Comparison of ENCODE assay signal across 8 mouse cellular contexts in the genomic region with DNA sequence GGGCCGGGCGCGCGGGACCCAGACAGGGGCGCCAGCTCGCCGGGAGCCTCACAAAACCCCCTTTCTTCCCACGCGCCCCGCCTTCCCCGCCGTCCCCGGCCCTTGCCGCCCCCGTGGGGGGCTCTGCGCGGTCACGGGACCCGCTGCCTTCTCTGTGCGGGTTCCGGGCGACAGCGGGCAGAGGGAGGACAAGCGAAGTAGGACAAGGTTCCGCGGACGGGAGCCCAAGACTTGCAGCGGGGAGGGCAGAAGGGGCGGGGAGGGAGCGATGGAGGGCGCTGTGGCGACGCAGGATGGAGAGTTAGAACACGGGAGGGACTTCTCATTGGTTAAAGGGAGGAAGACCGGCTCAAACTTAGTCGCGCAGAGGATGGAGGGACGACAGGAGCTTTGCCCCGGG. TPM values are rescaled to one million over a fixed set of nuclear protein-coding genes. Genes with fewer than 3 reads are reported as not detected.
DNase-seq lines count a peak whose midpoint lies in the region; ATAC-seq and TF ChIP-seq lines count a peak whose summit lies in the region.

A gene (minus strand): TSS at position 50 of the 400 bp plus-strand sequence.

- no peaks in the 10 kb centered on the region for H3K36me3 ChIP-seq in kidney, postnatal 0 days (ENCODE audit: insufficient read depth, low read length)
- no peaks in the 10 kb centered on the region for H3K36me3 ChIP-seq in embryonic facial prominence, embryonic 15.5 days
- no peaks in the 10 kb centered on the region for H3K36me3 ChIP-seq in neural tube, embryonic 14.5 days (ENCODE audit: control insufficient read depth, insufficient read depth, low read length)
- H3K36me3 ChIP-seq in thymus, adult 2 months (ENCODE audit: control insufficient read depth, insufficient read depth, low read length): no peaks in the 10 kb centered on the region

- WGBS in kidney, postnatal 0 days: under 1% methylated on average over 39 of the region's 39 CpGs
- WGBS in embryonic facial prominence, embryonic 15.5 days: under 1% methylated on average over 38 of the region's 39 CpGs
- under 1% methylated on average over 38 of the region's 39 CpGs for WGBS in neural tube, embryonic 14.5 days
- 3% methylated on average over 39 of the region's 39 CpGs for whole genome bisulfite sequencing in thymus, adult 2 months

- peak within 1 kb of the TSS; percentile 36 for H3K4me3 ChIP-seq in kidney, postnatal 0 days (replicated peaks; ENCODE audit: low read depth, low read length)
- peak within 1 kb of the TSS; percentile 42 for H3K4me3 ChIP-seq in embryonic facial prominence, embryonic 15.5 days (replicated peaks)
- peak within 1 kb of the TSS; percentile 36 for H3K4me3 ChIP-seq in neural tube, embryonic 14.5 days (ENCODE audit: low read depth, low read length)
- H3K4me3 ChIP-seq in thymus, adult 2 months (ENCODE audit: control insufficient read depth, insufficient read depth, low read length): no peak within 1 kb of the TSS

- intact Hi-C loops in left cerebral cortex, postnatal 14 days (cut with DNase I): no loop called here

- no peak for TF ChIP-seq CTCF in kidney, postnatal 0 days (IDR thresholded peaks at IDR 0.05; ENCODE audit: low read depth)
- TF ChIP-seq CTCF in thymus, adult 2 months (IDR thresholded peaks at IDR 0.05; ENCODE audit: borderline replicate concordance, control insufficient read depth, extremely low read depth, insufficient read depth, low read length, poor library complexity): no peak

- no peak for TF ChIP-seq POLR2A in thymus, adult 2 months (IDR thresholded peaks at IDR 0.05; ENCODE audit: control insufficient read depth, extremely low read depth, insufficient read depth, low read length, poor library complexity)

- ATAC-seq in kidney, postnatal 0 days (replicated peaks; ENCODE audit: low FRiP score, low read depth): no peak
- no peak for ATAC-seq in embryonic facial prominence, embryonic 15.5 days (ENCODE audit: insufficient number of reproducible peaks, low FRiP score, low TSS enrichment, low read depth)
- 0 out of 2 replicates have a peak, but pooled peaks have one; percentile 13 for ATAC-seq in neural tube, embryonic 14.5 days (ENCODE audit: low read depth)

- H3K4me1 ChIP-seq in kidney, postnatal 0 days (replicated peaks; ENCODE audit: insufficient read depth, low read length): peaks cover 5% of the 10 kb centered on the region; the same call in 1 of the 2 replicates
- peaks cover 30% of the 10 kb centered on the region for H3K4me1 ChIP-seq in embryonic facial prominence, embryonic 15.5 days
- peaks cover 25% of the 10 kb centered on the region for H3K4me1 ChIP-seq in neural tube, embryonic 14.5 days (ENCODE audit: control insufficient read depth, insufficient read depth, low read length)
- H3K4me1 ChIP-seq in thymus, adult 2 months (replicated peaks; ENCODE audit: control insufficient read depth, insufficient read depth, low read length): 0 out of 2 replicates have a peak, but pooled peaks cover 4% of the 10 kb centered on the region

- no peak within 1 kb of the TSS for H3K27ac ChIP-seq in kidney, postnatal 0 days
- no peak within 1 kb of the TSS for H3K27ac ChIP-seq in embryonic facial prominence, embryonic 15.5 days (replicated peaks)
- peak within 1 kb of the TSS; percentile 48 for H3K27ac ChIP-seq in neural tube, embryonic 14.5 days (ENCODE audit: low read depth, low read length)
- no peak within 1 kb of the TSS for H3K27ac ChIP-seq in thymus, adult 2 months (ENCODE audit: control insufficient read depth, insufficient read depth, low read length)

- no peaks in the 10 kb centered on the region for H3K9me3 ChIP-seq in kidney, postnatal 0 days (replicated peaks; ENCODE audit: low read length)
- no peaks in the 10 kb centered on the region for H3K9me3 ChIP-seq in embryonic facial prominence, embryonic 15.5 days (replicated peaks)
- H3K9me3 ChIP-seq in neural tube, embryonic 14.5 days (ENCODE audit: control insufficient read depth, low read length): no peaks in the 10 kb centered on the region

- H3K4me2 ChIP-seq in kidney, postnatal 0 days (ENCODE audit: low read length): peak within 1 kb of the TSS; percentile 65
- peak within 1 kb of the TSS; percentile 82 for H3K4me2 ChIP-seq in embryonic facial prominence, embryonic 15.5 days (replicated peaks)
- peak within 1 kb of the TSS; percentile 67 for H3K4me2 ChIP-seq in neural tube, embryonic 14.5 days (ENCODE audit: low read depth, low read length)

- peaks cover 79% of the 10 kb centered on the region for H3K27me3 ChIP-seq in kidney, postnatal 0 days (ENCODE audit: insufficient read depth, low read length)
- peaks cover 98% of the 10 kb centered on the region for H3K27me3 ChIP-seq in embryonic facial prominence, embryonic 15.5 days
- peaks cover 68% of the 10 kb centered on the region for H3K27me3 ChIP-seq in neural tube, embryonic 14.5 days (ENCODE audit: control insufficient read depth, insufficient read depth, low read length)
- H3K27me3 ChIP-seq in thymus, adult 2 months (ENCODE audit: control insufficient read depth, insufficient read depth, low read length): peaks cover 37% of the 10 kb centered on the region

- no peak for DNase-seq in kidney, postnatal 0 days (ENCODE audit: low spot score)
- no peak for DNase-seq in kidney, postnatal 25 days
- DNase-seq in adrenal gland, postnatal 10 days: peak; percentile 64
- peak; percentile 47 to 57 for DNase-seq in left cerebral cortex, postnatal 14 days (ENCODE audit: low spot score in 2 of 2)
- DNase-seq in spleen, postnatal 14 days (ENCODE audit: low spot score in 2 of 2): no peak
- no peak for DNase-seq in thymus, adult 2 months

- no peak within 1 kb of the TSS for H3K9ac ChIP-seq in kidney, postnatal 0 days (ENCODE audit: low read depth, low read length)
- no peak within 1 kb of the TSS; the same call in 1 of the 2 replicates for H3K9ac ChIP-seq in embryonic facial prominence, embryonic 15.5 days
- peak within 1 kb of the TSS; percentile 49 for H3K9ac ChIP-seq in neural tube, embryonic 14.5 days (replicated peaks; ENCODE audit: low read depth, low read length)

RNA-seq across cellular contexts. Expression of the gene that starts here (rescaled TPM):
- 0.14 TPM in 1 of 2 replicates, not detected in the other for polyA plus RNA-seq in kidney, postnatal 0 days (2015; fragmentation: Nextera tagmentation; extraction: Ambion mirVana)
- total RNA-seq in adrenal gland, postnatal 10 days (2021): 10 to 100 TPM; 18.7 to 20.0 TPM
- 0.38 and 0.61 TPM in 2 replicates for polyA plus RNA-seq in embryonic facial prominence, embryonic 15.5 days (2015; fragmentation: Nextera tagmentation; extraction: Ambion mirVana)
- 100 to 1,000 TPM; 297 to 331 TPM for total RNA-seq in left cerebral cortex, postnatal 14 days (2021)
- 79.5 and 107 TPM in 2 replicates for polyA plus RNA-seq in neural tube, embryonic 14.5 days (2014; fragmentation: Nextera tagmentation; extraction: Ambion mirVana)
- 0.23 and 0.54 TPM in 2 replicates for polyA plus RNA-seq in thymus, adult 2 months (2012; rRNA removed)

Comparison
In these comparisons a context has a peak if more than half of its experiments do, and no peak if none do; other contexts are left out.
1. RNA of the gene that starts here (total RNA-seq): 297 to 331 TPM in left cerebral cortex, postnatal 14 days; 18.7 to 20.0 TPM in adrenal gland, postnatal 10 days; every median in the first group is over 10 times any median in the second.
2. RNA of the gene that starts here (polyA plus RNA-seq): 79.5 to 107 TPM in neural tube, embryonic 14.5 days; 0.38 to 0.61 TPM in embryonic facial prominence, embryonic 15.5 days, 0.23 to 0.54 TPM in thymus, adult 2 months and 0.14 TPM in kidney, postnatal 0 days; every median in the first group is over 10 times any median in the second.
3. DNase-seq: peak in adrenal gland, postnatal 10 days (single experiment) and left cerebral cortex, postnatal 14 days (2 of 2); none in kidney, postnatal 0 days (single experiment), kidney, postnatal 25 days (0 of 2), spleen, postnatal 14 days (0 of 2) and thymus, adult 2 months (single experiment).
4. Peak in every context shown above with its lines, with median percentiles within 50 percentile points of each other: H3K4me2 ChIP-seq.